Mouse (Mus musculus) E14TG2a.4 (cell line): ENCODE results near the gene Gabrb3.
A peak's percentile ranks its signal among the peaks of the same experiment; 100 is the strongest.

ENCODE experiments used
- H3K27me3 ChIP-seq: 2 replicates; pipeline ENCODE4 v1.6.1; 2014; ENCODE audit warnings: low read length, control low read depth; ENCODE audit not compliant: insufficient read depth
- H3K36me3 ChIP-seq: 2 replicates; pipeline ENCODE4 v1.6.1; 2014; ENCODE audit warnings: low read length, control low read depth; ENCODE audit not compliant: insufficient read depth
- H3K4me1 ChIP-seq: replicated peaks from 2 replicates; pipeline ENCODE4 v1.6.1; 2014; ENCODE audit warnings: low read depth, low read length, control low read depth
- H3K4me3 ChIP-seq: replicated peaks from 2 replicates; pipeline ENCODE4 v1.5.1; 2014; ENCODE audit warnings: mild to moderate bottlenecking, low read length
- H3K9me3 ChIP-seq: 2 replicates; pipeline ENCODE4 v1.6.1; 2014; ENCODE audit warnings: low read length, control low read depth
- CTCF ChIP-seq: conservative IDR thresholded peaks from 2 replicates; pipeline ENCODE4 v1.5.1; 2014; ENCODE audit warnings: low read length
- NANOG ChIP-seq: IDR thresholded peaks from 2 replicates; pipeline ENCODE4 v1.6.1; 2014; ENCODE audit warnings: borderline replicate concordance, low read length, mixed read lengths
- POU5F1 ChIP-seq: IDR thresholded peaks from 2 replicates; pipeline ENCODE4 v1.6.1; 2014; ENCODE audit warnings: low read length, borderline replicate concordance

Gabrb3 gene

DNA sequence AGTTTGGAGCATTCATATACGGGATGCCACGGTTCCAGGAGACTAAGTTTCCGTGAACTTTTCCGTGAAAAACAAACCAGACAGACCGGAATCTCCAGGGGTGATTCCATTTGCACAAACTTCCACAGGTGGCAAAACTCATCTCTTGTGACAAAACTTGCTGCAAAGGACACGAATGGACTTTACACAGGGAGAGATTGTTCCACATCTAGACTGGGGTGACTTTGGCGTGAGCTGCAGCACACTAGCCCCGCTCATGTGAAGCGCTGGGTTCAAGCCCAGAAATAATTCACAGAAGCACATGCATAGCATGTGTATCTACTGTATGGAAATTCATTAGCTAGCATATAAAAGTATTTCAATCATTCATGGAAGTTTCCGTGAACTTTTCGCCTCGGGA, 144.9 kb downstream of the Gabrb3 start:
- Histone ChIP-seq H3K27me3 (no peaks in the 10 kb centered on the region), H3K4me1 (no peaks in the 10 kb centered on the region), H3K9me3 (no peaks in the 10 kb centered on the region), H3K36me3 (no peaks in the 10 kb centered on the region), H3K4me3 (no peak overlapping the region)
- no peak for TF ChIP-seq CTCF
- no peak for TF ChIP-seq POU5F1
- TF ChIP-seq NANOG: no peak

DNA sequence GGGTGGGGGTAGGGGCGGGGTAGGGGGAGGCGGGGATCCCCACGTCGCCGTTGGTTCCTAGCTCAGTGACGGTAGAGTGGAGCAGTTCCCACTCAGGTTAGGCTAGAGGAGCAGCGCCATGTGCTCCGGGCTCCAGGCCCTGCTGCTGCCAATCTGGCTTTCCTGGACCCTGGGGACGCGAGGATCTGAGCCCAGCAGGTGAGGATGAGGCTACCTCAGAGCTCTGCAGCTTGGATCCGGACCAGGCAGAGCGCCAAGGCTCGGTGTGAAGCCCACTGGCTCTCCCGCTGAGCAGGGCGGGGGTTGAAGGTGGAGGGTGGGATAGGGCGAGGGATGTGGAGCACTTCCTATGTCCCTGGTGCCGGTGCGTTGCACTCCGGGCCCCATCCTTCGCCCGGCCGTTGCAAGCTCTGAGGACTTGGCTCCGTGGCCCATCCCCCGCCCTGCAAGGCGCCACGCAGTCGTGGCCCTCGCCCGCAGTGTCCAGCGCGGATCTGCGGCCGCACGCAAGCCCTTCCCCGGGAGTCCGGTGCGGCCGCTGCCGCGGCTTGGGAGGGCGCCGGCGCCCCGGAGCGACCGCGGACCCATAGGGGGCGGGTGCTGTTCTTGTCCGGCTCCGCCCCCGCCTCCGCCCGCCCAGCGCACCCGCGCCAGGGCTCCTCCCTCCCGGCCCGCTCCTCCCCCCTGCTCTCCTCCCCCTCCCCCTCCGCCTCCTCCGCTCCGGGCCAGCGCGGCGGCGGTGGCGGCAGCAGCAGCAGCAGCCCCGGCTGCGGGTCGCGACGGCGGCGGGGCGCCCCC, 171.2 kb downstream of the Gabrb3 start:
- peaks cover 10% of the 10 kb centered on the region for H3K4me1 ChIP-seq

DNA sequence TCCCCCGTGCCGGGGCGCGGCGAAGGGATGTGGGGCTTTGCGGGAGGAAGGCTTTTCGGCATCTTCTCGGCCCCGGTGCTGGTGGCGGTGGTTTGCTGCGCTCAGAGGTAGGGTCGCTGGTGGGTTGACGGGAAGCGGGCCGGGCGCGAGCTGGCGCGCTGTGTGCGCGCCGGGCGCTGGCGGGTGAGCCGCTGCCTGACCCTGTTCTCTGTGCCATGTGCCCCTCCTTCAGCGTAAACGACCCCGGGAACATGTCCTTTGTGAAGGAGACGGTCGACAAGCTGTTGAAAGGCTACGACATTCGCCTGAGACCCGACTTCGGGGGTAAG, 171.7 kb downstream of the Gabrb3 start:
- Histone ChIP-seq H3K27me3 (peaks cover 24% of the 10 kb centered on the region), H3K36me3 (no peaks in the 10 kb centered on the region), H3K4me1 (peaks cover 10% of the 10 kb centered on the region), H3K9me3 (no peaks in the 10 kb centered on the region), H3K4me3 (peak overlapping the region; percentile 90)
- TF ChIP-seq NANOG (no peak), CTCF (no peak), POU5F1 (no peak)

More for the DNA sequence above, 171.2 kb downstream of the Gabrb3 start:
- no peak for TF ChIP-seq NANOG
- TF ChIP-seq POU5F1: no peak
- TF ChIP-seq CTCF: no peak
- H3K4me3 ChIP-seq: peak overlapping the region; percentile 90
- peaks cover 24% of the 10 kb centered on the region for H3K27me3 ChIP-seq
- no peaks in the 10 kb centered on the region for H3K9me3 ChIP-seq
- H3K36me3 ChIP-seq: no peaks in the 10 kb centered on the region

DNA sequence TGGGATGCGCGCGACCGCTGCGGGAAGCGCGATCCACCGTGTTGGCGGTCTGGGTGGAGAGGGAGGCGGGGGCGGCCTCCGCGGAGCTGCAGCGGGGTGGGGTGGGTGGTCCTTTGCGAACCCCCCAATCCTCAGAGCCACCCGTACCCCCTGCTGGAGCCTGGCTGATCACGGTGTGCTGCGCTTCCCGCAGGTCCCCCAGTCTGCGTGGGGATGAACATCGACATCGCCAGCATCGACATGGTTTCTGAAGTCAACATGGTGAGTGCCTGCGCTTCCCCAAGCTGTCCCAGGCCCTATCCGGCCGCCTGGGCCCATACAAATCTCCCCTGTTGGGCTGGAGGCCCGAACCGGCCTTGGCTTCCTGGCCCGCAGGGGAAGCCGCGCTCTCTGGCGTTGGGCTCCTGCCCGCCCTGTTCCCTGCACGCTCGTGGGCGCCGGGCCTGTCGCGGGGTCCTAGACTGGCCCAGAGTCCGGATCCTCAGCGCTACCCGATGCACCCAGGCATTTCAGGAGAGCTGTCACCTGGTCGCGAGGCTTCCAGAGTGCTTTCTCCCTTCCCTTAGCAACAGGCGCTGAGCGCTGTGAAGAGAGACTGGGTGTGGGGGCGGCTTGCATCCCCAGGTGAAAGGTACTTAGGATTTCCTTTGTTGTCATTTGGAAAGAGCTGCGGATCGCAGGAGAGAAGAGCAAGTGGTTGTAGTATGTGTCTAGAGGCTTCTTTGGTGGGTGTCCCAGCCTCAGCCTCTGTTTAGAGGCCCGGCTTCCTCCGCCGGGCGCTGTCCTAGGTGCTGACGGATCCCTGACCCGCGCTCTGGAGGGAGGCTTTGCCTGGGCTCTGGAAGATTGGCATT, 172.3 kb downstream of the Gabrb3 start:
- Histone ChIP-seq H3K27me3 (peaks cover 24% of the 10 kb centered on the region), H3K4me3 (peak overlapping the region; percentile 90), H3K36me3 (no peaks in the 10 kb centered on the region), H3K9me3 (no peaks in the 10 kb centered on the region), H3K4me1 (peaks cover 10% of the 10 kb centered on the region)
- TF ChIP-seq NANOG (no peak), POU5F1 (no peak), CTCF (no peak)

DNA sequence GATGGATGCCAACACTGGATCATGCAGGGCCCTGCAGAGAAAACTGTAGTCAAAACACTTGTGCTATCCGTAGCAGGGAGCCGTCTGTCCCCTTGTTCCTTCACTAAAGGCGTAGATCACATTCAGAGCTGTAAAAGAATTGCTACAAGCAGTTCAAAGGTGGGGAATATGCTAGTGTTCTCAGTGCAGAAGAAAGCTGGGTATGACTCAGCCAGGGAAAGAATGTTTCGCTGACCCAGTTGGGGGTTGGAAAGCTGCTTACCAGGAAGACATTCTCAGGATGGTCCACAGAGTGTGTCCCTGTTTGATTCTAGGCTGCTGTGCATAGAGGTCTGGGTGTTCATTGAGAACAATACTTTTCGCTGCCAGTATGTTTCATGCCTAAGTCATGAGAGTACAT, 177.8 kb downstream of the Gabrb3 start:
- Histone ChIP-seq H3K9me3 (no peaks in the 10 kb centered on the region), H3K4me1 (no peaks in the 10 kb centered on the region), H3K36me3 (no peaks in the 10 kb centered on the region), H3K4me3 (no peak overlapping the region), H3K27me3 (no peaks in the 10 kb centered on the region)
- TF ChIP-seq CTCF (no peak), POU5F1 (no peak), NANOG (no peak)

DNA sequence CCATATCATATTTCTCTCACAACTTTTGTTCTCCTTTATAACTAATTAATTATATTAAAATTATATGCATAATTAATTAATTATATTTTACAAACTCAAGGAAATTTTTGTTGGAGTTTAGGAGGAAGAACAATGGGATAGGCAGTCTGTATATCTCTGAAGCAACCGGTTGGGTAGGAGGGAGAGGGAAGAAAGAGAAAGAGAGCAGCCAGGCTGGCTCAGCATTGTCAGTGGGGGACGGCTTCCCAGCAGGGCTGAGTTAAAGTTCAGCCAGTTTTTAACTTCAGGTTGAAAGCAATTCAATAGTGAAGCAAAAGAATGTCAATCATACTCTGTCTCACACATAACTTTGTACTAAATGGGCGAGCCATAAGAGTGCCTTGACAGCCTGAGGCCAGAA, 199.2 kb downstream of the Gabrb3 start:
- TF ChIP-seq CTCF (no peak), NANOG (no peak), POU5F1 (no peak)
- H3K4me1 ChIP-seq: no peaks in the 10 kb centered on the region
- H3K36me3 ChIP-seq: no peaks in the 10 kb centered on the region
- H3K9me3 ChIP-seq: no peaks in the 10 kb centered on the region
- no peak overlapping the region for H3K4me3 ChIP-seq
- no peaks in the 10 kb centered on the region for H3K27me3 ChIP-seq

DNA sequence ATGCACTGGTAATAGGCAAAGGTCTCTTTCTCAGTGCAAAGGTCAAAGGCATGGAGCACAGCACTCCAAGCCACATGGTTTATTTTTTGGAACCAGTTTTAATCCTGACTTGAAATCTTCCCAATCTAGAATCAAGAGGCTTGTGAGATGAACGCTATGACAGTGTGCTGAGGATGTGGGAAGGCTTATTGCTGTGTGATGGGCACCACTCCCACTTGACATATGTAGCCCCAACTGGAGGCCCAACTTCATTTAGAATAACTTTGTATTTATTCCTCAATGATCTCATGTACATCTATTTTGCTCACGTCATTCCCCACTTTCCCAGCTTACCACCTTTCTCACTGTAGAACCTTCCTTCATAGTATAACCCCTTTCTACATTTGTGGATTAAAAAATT, 200.5 kb downstream of the Gabrb3 start:
- H3K4me3 ChIP-seq: no peak overlapping the region
- TF ChIP-seq CTCF (no peak), POU5F1 (no peak), NANOG (no peak)
- H3K9me3 ChIP-seq: no peaks in the 10 kb centered on the region
- H3K4me1 ChIP-seq: no peaks in the 10 kb centered on the region
- no peaks in the 10 kb centered on the region for H3K27me3 ChIP-seq
- H3K36me3 ChIP-seq: no peaks in the 10 kb centered on the region

DNA sequence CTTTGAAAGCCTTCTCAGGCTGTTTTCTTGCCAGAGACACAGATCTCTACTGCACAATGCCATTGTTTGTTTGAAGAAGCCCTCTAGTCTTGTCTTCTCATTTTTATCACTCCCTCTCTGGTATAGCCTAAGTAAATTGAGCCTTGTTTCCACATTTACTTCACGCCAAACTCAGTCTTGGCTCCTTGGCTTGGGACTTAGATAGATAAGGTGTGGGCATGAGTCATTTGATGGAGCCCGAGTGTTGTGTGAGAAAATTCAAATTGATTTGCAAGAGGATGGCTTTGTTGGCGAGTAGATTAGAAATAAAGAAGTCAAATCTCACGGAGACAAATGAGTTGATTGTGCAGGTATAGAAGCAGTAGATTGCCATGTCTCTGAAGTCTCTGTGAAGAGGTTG, 204.2 kb downstream of the Gabrb3 start:
- Histone ChIP-seq H3K27me3 (no peaks in the 10 kb centered on the region), H3K9me3 (no peaks in the 10 kb centered on the region), H3K36me3 (no peaks in the 10 kb centered on the region), H3K4me1 (no peaks in the 10 kb centered on the region), H3K4me3 (no peak overlapping the region)
- TF ChIP-seq POU5F1: no peak
- no peak for TF ChIP-seq NANOG
- no peak for TF ChIP-seq CTCF
